8 mouse cellular contexts compared by ENCODE assay signal in the genomic region with DNA sequence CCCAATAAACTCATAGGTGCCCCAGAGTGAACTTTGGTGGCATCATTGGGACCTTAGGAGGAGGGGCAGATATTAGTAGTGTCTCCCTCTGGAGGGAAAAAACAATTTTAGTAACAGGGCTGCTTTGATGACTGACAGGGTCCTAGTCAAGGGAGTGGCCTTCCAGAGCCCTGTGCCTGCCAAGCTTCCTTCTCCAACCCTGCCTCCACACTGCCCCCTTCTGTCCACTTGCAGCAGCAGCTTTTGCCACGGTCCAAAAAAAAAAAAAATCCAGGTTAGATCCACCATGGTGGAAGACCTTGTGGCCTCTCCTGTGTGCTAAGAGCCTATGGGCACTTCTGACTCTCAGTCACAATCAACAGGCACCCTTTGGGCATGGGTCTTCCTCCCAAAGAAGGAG. TPM values are rescaled to one million over a fixed set of nuclear protein-coding genes. Genes with fewer than 3 reads are reported as not detected.
DNase-seq lines count a peak whose midpoint lies in the region; ATAC-seq lines count a peak whose summit lies in the region.

No protein-coding gene starts in this region.

- H3K36me3 ChIP-seq in forebrain, embryonic 10.5 days (replicated peaks), result no peaks in the 10 kb centered on the region
- H3K36me3 ChIP-seq in forebrain, embryonic 12.5 days (replicated peaks), result no peaks in the 10 kb centered on the region

- H3K9ac ChIP-seq in forebrain, embryonic 12.5 days, result no peak overlapping the region

- peaks cover 15% of the 10 kb centered on the region for H3K4me1 ChIP-seq in forebrain, embryonic 10.5 days
- H3K4me1 ChIP-seq in forebrain, embryonic 12.5 days, result peaks cover 7% of the 10 kb centered on the region; the same call in 1 of the 2 replicates

- no peak for ATAC-seq in forebrain, embryonic 12.5 days (ENCODE audit: low FRiP score)
- peak; percentile 46 to 71; a peak in 3 of 4 replicates for ATAC-seq in hematopoietic stem cell, adult 5-6 weeks (replicated peaks in 1 of 2; ENCODE audit: insufficient read depth in 1 of 2, low FRiP score in 2 of 2, low TSS enrichment in 1 of 2, low read depth in 1 of 2, poor library complexity in 2 of 2, severe bottlenecking in 2 of 2)

- no peak overlapping the region for H3K4me2 ChIP-seq in forebrain, embryonic 12.5 days

- DNase-seq in forebrain, embryonic 10.5 days (ENCODE audit: extremely low spot score, low spot score), result peak; percentile 49
- peak; percentile 48 to 62 for DNase-seq in spleen, adult 18-20 months
- DNase-seq in spleen, adult 12 weeks (ENCODE audit: low spot score), result no peak
- peak; percentile 38 to 55 for DNase-seq in cerebellum, postnatal 36 days
- peak; percentile 75 for DNase-seq in lung, postnatal 36 days
- DNase-seq in thymus, postnatal 36 days, result peak; percentile 46 to 52

- WGBS in forebrain, embryonic 10.5 days, result 10% methylated on average over 1 of the region's 1 CpGs
- WGBS in forebrain, embryonic 12.5 days, result 10% methylated on average over 1 of the region's 1 CpGs

- no peak overlapping the region for H3K4me3 ChIP-seq in forebrain, embryonic 10.5 days
- no peak overlapping the region for H3K4me3 ChIP-seq in forebrain, embryonic 12.5 days (replicated peaks)

- H3K27ac ChIP-seq in forebrain, embryonic 10.5 days, result no peak overlapping the region
- H3K27ac ChIP-seq in forebrain, embryonic 12.5 days, result no peak overlapping the region

- H3K27me3 ChIP-seq in forebrain, embryonic 10.5 days (ENCODE audit: poor library complexity, severe bottlenecking), result peaks cover 42% of the 10 kb centered on the region
- peaks cover 29% of the 10 kb centered on the region; the same call in 1 of the 2 replicates for H3K27me3 ChIP-seq in forebrain, embryonic 12.5 days

- no peaks in the 10 kb centered on the region for H3K9me3 ChIP-seq in forebrain, embryonic 10.5 days
- H3K9me3 ChIP-seq in forebrain, embryonic 12.5 days, result no peaks in the 10 kb centered on the region

RNA-seq across cellular contexts. Expression of gene 5031439G07Rik, which starts 7.6 kb away (rescaled TPM):
- polyA plus RNA-seq in forebrain, embryonic 10.5 days (2016; fragmentation: Nextera tagmentation; extraction: Ambion mirVana), result 9.6 and 9.8 TPM in 2 replicates
- 14.2 and 14.5 TPM in 2 replicates for polyA plus RNA-seq in forebrain, embryonic 12.5 days (2016; fragmentation: Nextera tagmentation; extraction: Ambion mirVana)
- total RNA-seq in hematopoietic stem cell, adult 5-6 weeks (2017), result 11.9 and 12.4 TPM in 2 replicates

RNA-seq across cellular contexts. Expression of gene Upk3a, which starts 21.0 kb away (rescaled TPM):
- polyA plus RNA-seq in forebrain, embryonic 10.5 days (2016; fragmentation: Nextera tagmentation; extraction: Ambion mirVana), result not detected in 2 replicates
- polyA plus RNA-seq in forebrain, embryonic 12.5 days (2016; fragmentation: Nextera tagmentation; extraction: Ambion mirVana), result 0.24 TPM in 1 of 2 replicates, not detected in the other
- total RNA-seq in hematopoietic stem cell, adult 5-6 weeks (2017), result not detected in 2 replicates

RNA-seq across cellular contexts. Expression of gene Fam118a, which starts 32.8 kb away (rescaled TPM):
- polyA plus RNA-seq in forebrain, embryonic 10.5 days (2016; fragmentation: Nextera tagmentation; extraction: Ambion mirVana), result 31.0 and 31.1 TPM in 2 replicates
- 22.1 and 23.6 TPM in 2 replicates for polyA plus RNA-seq in forebrain, embryonic 12.5 days (2016; fragmentation: Nextera tagmentation; extraction: Ambion mirVana)
- 10.4 and 15.4 TPM in 2 replicates for total RNA-seq in hematopoietic stem cell, adult 5-6 weeks (2017)
